ENCODE assay signal across 9 mouse cellular contexts in genomic region chr6:34954926-34955861, GRCm38 (mm10). TPM values are rescaled to one million over a fixed set of nuclear protein-coding genes. Genes with fewer than 3 reads are reported as not detected.
A peak's percentile ranks its signal among the peaks of the same experiment; 100 is the strongest.
DNase-seq lines count a peak whose midpoint lies in the region; ATAC-seq and TF ChIP-seq lines count a peak whose summit lies in the region.
"Had no signal": no experiment of that assay in that cellular context is flagged by ENCODE, and none has a peak within 500 bp of the region (broad histone marks: within the 10 kb centered on the region; RNA-seq: fewer than 3 reads in every experiment).

No protein-coding gene starts in this region.

- no peak overlapping the region for H3K27ac ChIP-seq in spleen, adult 2 months (ENCODE audit: insufficient read depth, low read length)
- H3K27ac ChIP-seq in limb, embryonic 13.5 days = no peak overlapping the region
- no peak overlapping the region for H3K27ac ChIP-seq in midbrain, embryonic 14.5 days (replicated peaks; ENCODE audit: low read depth, low read length)

- peak overlapping the region; percentile 47 for H3K4me2 ChIP-seq in limb, embryonic 13.5 days (replicated peaks)
- H3K4me2 ChIP-seq in midbrain, embryonic 14.5 days (ENCODE audit: low read length) = peak overlapping the region; percentile 36

- peaks cover 17% of the 10 kb centered on the region; the same call in 1 of the 2 replicates for H3K4me1 ChIP-seq in spleen, adult 2 months (ENCODE audit: control insufficient read depth, insufficient read depth, insufficient read length)
- H3K4me1 ChIP-seq in limb, embryonic 13.5 days = 0 out of 2 replicates have a peak, but pooled peaks cover 10% of the 10 kb centered on the region
- no peaks in the 10 kb centered on the region for H3K4me1 ChIP-seq in midbrain, embryonic 14.5 days (ENCODE audit: control insufficient read depth, insufficient read depth, low read length)

- TF ChIP-seq POLR2A in spleen, adult 2 months (IDR thresholded peaks at IDR 0.05; ENCODE audit: low read depth, low read length) = no peak

- H3K27me3 ChIP-seq in spleen, adult 2 months (ENCODE audit: control insufficient read depth, insufficient read depth, low read length) = no peaks in the 10 kb centered on the region
- 0 out of 2 replicates have a peak, but pooled peaks cover 1% of the 10 kb centered on the region for H3K27me3 ChIP-seq in limb, embryonic 13.5 days
- H3K27me3 ChIP-seq in midbrain, embryonic 14.5 days (ENCODE audit: control insufficient read depth, insufficient read depth, low read length) = no peaks in the 10 kb centered on the region

- peak; percentile 21 to 42 for DNase-seq in spleen, adult 2 months (ENCODE audit: low read depth in 1 of 2, low spot score in 2 of 2)
- no peak for DNase-seq in spleen, postnatal 14 days (ENCODE audit: low spot score in 2 of 2)
- DNase-seq in embryo, embryonic 10 days (ENCODE audit: low spot score) = peak; percentile 82
- DNase-seq in midbrain, embryonic 14.5 days = peak; percentile 59
- no peak for DNase-seq in right cerebral cortex, adult 18-20 months
- no peak for DNase-seq in ovary, postnatal 10 days (ENCODE audit: low spot score)

- ATAC-seq in hematopoietic stem cell, adult 5-6 weeks (replicated peaks in 1 of 2; ENCODE audit: insufficient read depth in 1 of 2, low FRiP score in 2 of 2, low TSS enrichment in 1 of 2, low read depth in 1 of 2, poor library complexity in 2 of 2, severe bottlenecking in 2 of 2) = peak; percentile 81 to 89
- peak; percentile 84; the same call in 1 of the 2 replicates for ATAC-seq in limb, embryonic 13.5 days (ENCODE audit: low FRiP score, low read depth)
- peak; percentile 50 for ATAC-seq in midbrain, embryonic 14.5 days (ENCODE audit: low FRiP score, low TSS enrichment)

- WGBS in spleen, adult 2 months = 49% methylated on average over 18 of the region's 18 CpGs
- WGBS in limb, embryonic 13.5 days = 50% methylated on average over 18 of the region's 18 CpGs
- 54% methylated on average over 18 of the region's 18 CpGs for WGBS in midbrain, embryonic 14.5 days

- no peaks in the 10 kb centered on the region for H3K36me3 ChIP-seq in spleen, adult 2 months (ENCODE audit: control insufficient read depth, insufficient read depth, low read length)
- no peaks in the 10 kb centered on the region for H3K36me3 ChIP-seq in limb, embryonic 13.5 days
- no peaks in the 10 kb centered on the region for H3K36me3 ChIP-seq in midbrain, embryonic 14.5 days (ENCODE audit: control insufficient read depth, insufficient read depth, low read length)

- H3K9me3 ChIP-seq in limb, embryonic 13.5 days = no peaks in the 10 kb centered on the region
- no peaks in the 10 kb centered on the region for H3K9me3 ChIP-seq in midbrain, embryonic 14.5 days (ENCODE audit: control insufficient read depth, low read length)

- peak; percentile 58; the same call in 1 of the 2 replicates for TF ChIP-seq CTCF in spleen, adult 2 months (IDR thresholded peaks at IDR 0.05; ENCODE audit: extremely low read depth, insufficient read depth, insufficient read length, insufficient replicate concordance)

- H3K4me3 ChIP-seq in spleen, adult 2 months (ENCODE audit: extremely low read depth, insufficient read depth, insufficient read length) = no peak overlapping the region
- H3K4me3 ChIP-seq in limb, embryonic 13.5 days = peak overlapping the region; percentile 11; the same call in 1 of the 2 replicates
- H3K4me3 ChIP-seq in midbrain, embryonic 14.5 days (replicated peaks; ENCODE audit: low read depth, low read length) = no peak overlapping the region

- H3K9ac ChIP-seq in limb, embryonic 13.5 days = no peak overlapping the region
- no peak overlapping the region for H3K9ac ChIP-seq in midbrain, embryonic 14.5 days (replicated peaks; ENCODE audit: low read length)

RNA-seq across cellular contexts. Expression of gene Slc23a4, which starts 33.0 kb away (rescaled TPM):
- polyA plus RNA-seq in spleen, adult 2 months (2012; rRNA removed) = 0.33 and 0.73 TPM in 2 replicates
- total RNA-seq in hematopoietic stem cell, adult 5-6 weeks (2017) = 0.35 and 1.4 TPM in 2 replicates
- 0.39 and 0.72 TPM in 2 replicates for polyA plus RNA-seq in limb, embryonic 13.5 days (2015; fragmentation: Nextera tagmentation; extraction: Ambion mirVana)
- 0.75 and 0.80 TPM in 2 replicates for polyA plus RNA-seq in midbrain, embryonic 14.5 days (2014; fragmentation: Nextera tagmentation; extraction: Ambion mirVana)

RNA-seq across cellular contexts. Expression of gene Stra8, which starts 35.2 kb away (rescaled TPM):
- polyA plus RNA-seq in spleen, adult 2 months (2012; rRNA removed) = not detected in 2 replicates
- total RNA-seq in hematopoietic stem cell, adult 5-6 weeks (2017) = not detected in 2 replicates
- not detected in 2 replicates for polyA plus RNA-seq in limb, embryonic 13.5 days (2015; fragmentation: Nextera tagmentation; extraction: Ambion mirVana)
- polyA plus RNA-seq in midbrain, embryonic 14.5 days (2014; fragmentation: Nextera tagmentation; extraction: Ambion mirVana) = not detected in 2 replicates
- total RNA-seq: heart, postnatal 14 days had no signal

RNA-seq across cellular contexts. Expression of gene Wdr91, which starts 44.5 kb away (rescaled TPM):
- 32.9 and 36.5 TPM in 2 replicates for polyA plus RNA-seq in spleen, adult 2 months (2012; rRNA removed)
- 18.3 and 35.6 TPM in 2 replicates for total RNA-seq in hematopoietic stem cell, adult 5-6 weeks (2017)
- polyA plus RNA-seq in limb, embryonic 13.5 days (2015; fragmentation: Nextera tagmentation; extraction: Ambion mirVana) = 11.3 and 11.5 TPM in 2 replicates
- 14.8 and 17.5 TPM in 2 replicates for polyA plus RNA-seq in midbrain, embryonic 14.5 days (2014; fragmentation: Nextera tagmentation; extraction: Ambion mirVana)

Comparison
In these comparisons a context has a peak if more than half of its experiments do, and no peak if none do; other contexts are left out.
1. DNase-seq: peak in spleen, adult 2 months (2 of 2), embryo, embryonic 10 days (single experiment) and midbrain, embryonic 14.5 days (single experiment); none in spleen, postnatal 14 days (0 of 2), right cerebral cortex, adult 18-20 months (single experiment) and ovary, postnatal 10 days (single experiment).
2. Peak in every context shown above with its lines, with median percentiles within 50 percentile points of each other: ATAC-seq.